Mouse (Mus musculus): ENCODE results near the gene Cldn24. TPM values are rescaled to one million over a fixed set of nuclear protein-coding genes. Genes with fewer than 3 reads are reported as not detected.
"Not testable (repeated sequence)": the region's sequence is repeated elsewhere in the genome, so short reads cannot be mapped to it uniquely, and the experiment has no call there.

Gene Cldn24
- polyA plus RNA-seq, 1 experiment from 2014 or later, result not detected

DNA sequence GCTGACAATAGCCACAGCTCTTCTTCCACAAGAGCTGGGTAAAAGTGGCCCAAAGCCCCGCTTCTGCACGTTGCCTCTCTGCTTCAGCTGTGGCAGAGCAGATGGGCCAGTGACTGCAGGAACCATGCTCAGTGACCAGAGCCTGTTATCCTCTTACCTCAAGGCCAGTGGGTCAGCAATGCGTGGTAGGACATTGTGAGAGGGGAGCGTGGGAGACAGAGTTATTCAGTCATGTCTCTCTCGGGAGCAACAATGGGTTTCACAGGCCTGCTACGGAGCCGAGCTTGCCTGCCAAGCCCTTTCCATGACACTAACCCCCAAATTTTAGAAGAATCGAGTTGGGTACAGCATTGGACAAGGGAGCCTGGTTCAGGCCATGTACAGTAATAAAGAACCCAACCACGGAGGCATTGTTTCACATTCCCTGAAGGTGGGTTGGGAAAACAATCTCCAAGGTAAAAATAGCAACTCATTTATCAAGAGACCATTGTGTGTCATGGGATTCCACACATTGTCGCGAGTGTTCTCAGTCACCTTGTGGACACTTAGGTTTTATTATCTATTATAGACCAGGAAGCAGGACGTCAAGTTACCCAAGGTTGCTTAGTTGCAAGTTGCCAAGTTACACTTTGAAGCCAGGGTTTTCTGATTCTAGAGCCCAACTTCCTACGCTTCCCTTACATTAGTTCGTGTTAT, 11.8 kb upstream of the Cldn24 start:
- DNase-seq (ENCODE audit: low spot score), result no peak
- H3K27ac ChIP-seq, result peak overlapping the region; percentile 60; the same call in 1 of the 2 replicates
- H3K36me3 ChIP-seq, result no peaks in the 10 kb centered on the region
- no peaks in the 10 kb centered on the region for H3K27me3 ChIP-seq (ENCODE audit: insufficient read depth, poor library complexity, severe bottlenecking)
- H3K4me3 ChIP-seq, result no peak overlapping the region
- WGBS, result 69% methylated on average over 14 of the region's 14 CpGs
- peaks cover 18% of the 10 kb centered on the region; the same call in 1 of the 2 replicates for H3K4me1 ChIP-seq
- H3K9me3 ChIP-seq, result no peaks in the 10 kb centered on the region

DNA sequence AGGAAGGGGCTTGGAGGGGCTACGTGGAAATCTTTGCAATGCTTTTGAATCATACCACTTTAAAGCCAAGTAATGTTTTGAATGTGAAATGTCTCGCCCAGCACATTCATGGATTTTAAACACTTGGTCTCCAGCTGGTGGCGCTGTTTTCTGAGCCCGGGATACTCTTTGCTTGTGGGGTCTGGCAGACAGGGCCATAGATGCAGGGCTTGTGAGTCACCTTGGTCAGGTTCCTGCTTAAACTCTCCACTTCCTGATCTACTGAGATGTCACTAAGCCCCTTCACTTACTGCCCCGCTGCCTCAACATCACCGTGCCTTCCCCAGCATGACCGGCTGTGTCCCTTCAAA, 11.3 kb upstream of the Cldn24 start:
- Histone ChIP-seq H3K4me3 (no peak overlapping the region), H3K9me3 (no peaks in the 10 kb centered on the region), H3K36me3 (no peaks in the 10 kb centered on the region), H3K4me1 (peaks cover 18% of the 10 kb centered on the region; the same call in 1 of the 2 replicates), H3K27me3 (ENCODE audit: insufficient read depth, poor library complexity, severe bottlenecking) (no peaks in the 10 kb centered on the region), H3K27ac (0 out of 2 replicates have a peak overlapping the region, but pooled peaks have one; percentile 16)
- WGBS, result 73% methylated on average over 7 of the region's 7 CpGs
- no peak for DNase-seq (ENCODE audit: low spot score)

DNA sequence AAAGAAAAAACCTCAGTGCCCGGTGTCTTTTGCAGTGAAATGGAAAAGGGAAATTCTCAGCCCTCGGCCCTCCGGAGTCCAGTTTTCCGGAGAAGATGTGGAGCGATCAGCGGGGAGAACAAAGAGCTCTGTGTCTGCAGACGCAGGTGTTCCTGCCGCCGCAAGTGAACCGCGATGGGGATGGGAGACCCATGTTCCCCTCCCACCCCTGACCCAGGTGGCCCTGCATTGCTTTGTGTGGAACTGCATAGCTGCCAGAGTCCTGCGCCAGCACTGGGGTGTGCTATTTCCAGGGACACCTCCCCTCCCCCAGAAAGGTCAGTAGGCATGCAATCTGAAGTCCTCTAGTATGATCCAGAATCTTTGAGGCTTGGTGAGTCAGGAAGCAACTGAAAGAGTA, 10.7 kb upstream of the Cldn24 start:
- Histone ChIP-seq H3K27ac (0 out of 2 replicates have a peak overlapping the region, but pooled peaks have one; percentile 16), H3K27me3 (ENCODE audit: insufficient read depth, poor library complexity, severe bottlenecking) (no peaks in the 10 kb centered on the region), H3K4me1 (peaks cover 18% of the 10 kb centered on the region; the same call in 1 of the 2 replicates), H3K9me3 (no peaks in the 10 kb centered on the region), H3K36me3 (no peaks in the 10 kb centered on the region), H3K4me3 (no peak overlapping the region)
- 80% methylated on average over 12 of the region's 12 CpGs for WGBS
- no peak for DNase-seq (ENCODE audit: low spot score)

DNA sequence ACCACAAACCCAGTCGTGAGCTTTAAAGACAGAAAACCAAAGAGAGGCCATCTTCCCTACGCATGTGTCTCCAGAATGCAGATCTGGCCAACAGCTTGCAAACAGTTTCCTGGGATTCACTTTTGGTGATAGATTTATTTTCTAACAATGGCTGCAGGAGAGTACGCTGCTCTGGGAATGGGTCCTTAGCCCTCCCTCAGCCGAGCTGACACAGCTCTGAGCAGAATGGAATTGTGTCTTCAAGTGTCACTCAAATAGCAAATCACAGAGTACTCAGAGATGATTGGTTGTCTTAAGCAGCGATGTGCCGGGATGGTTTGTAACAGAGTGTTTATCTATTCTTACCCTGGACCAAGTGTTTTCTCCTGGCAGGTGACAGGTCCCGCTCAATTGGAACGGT, 2.9 kb upstream of the Cldn24 start:
- H3K27me3 ChIP-seq (ENCODE audit: insufficient read depth, poor library complexity, severe bottlenecking), result no peaks in the 10 kb centered on the region
- no peak overlapping the region for H3K27ac ChIP-seq
- H3K9me3 ChIP-seq, result no peaks in the 10 kb centered on the region
- WGBS, result 84% methylated on average over 8 of the region's 8 CpGs
- 0 out of 2 replicates have a peak, but pooled peaks cover 2% of the 10 kb centered on the region for H3K4me1 ChIP-seq
- no peaks in the 10 kb centered on the region for H3K36me3 ChIP-seq
- no peak overlapping the region for H3K4me3 ChIP-seq
- no peak for DNase-seq (ENCODE audit: low spot score)

DNA sequence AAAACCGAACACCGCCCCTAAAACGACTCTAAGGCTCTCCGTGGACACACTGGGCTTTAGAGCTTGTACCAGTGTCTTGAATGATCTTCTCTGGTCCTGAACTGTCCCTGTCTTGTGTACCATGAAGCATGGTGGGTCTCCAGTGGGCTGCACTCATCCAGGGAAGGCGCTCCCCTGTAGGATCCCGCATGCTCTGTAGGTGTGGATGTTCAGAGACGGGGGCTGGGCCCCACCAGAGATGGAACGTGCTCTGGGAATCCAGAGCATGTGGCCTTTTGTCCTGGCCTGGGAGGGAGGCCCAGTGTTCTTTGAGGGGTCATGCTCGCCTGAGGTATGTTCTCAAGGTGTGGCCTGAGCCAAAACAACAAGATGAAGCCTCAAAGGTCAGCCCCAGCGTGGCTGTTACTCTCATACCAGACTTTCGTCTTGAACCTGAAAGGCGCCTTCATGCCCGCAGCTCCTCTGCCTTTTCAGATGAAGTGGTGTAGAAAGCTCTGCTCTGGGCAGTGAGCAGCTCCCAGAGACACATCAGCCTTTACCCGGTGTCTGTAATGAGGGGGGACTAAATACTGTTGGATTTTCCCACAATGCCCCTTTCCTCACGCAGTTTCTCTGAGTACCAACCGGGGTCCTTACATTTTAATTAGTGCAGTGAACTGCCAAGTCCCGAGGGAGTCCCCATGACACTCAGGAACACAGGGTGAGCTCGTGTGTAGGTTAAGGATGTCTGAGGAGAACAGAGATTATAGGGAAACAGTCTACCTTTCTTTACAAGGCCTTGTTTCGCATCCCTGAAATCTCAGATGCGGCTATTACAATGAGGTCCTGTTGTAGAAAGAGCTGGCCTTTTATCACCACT, 800 bp upstream of the Cldn24 start:
- Histone ChIP-seq H3K27ac (no peak overlapping the region), H3K9me3 (no peaks in the 10 kb centered on the region), H3K27me3 (ENCODE audit: insufficient read depth, poor library complexity, severe bottlenecking) (no peaks in the 10 kb centered on the region), H3K4me1 (peaks cover 10% of the 10 kb centered on the region), H3K36me3 (no peaks in the 10 kb centered on the region), H3K4me3 (no peak overlapping the region)
- WGBS, result 87% methylated on average over 20 of the region's 20 CpGs
- no peak for DNase-seq (ENCODE audit: low spot score)

DNA sequence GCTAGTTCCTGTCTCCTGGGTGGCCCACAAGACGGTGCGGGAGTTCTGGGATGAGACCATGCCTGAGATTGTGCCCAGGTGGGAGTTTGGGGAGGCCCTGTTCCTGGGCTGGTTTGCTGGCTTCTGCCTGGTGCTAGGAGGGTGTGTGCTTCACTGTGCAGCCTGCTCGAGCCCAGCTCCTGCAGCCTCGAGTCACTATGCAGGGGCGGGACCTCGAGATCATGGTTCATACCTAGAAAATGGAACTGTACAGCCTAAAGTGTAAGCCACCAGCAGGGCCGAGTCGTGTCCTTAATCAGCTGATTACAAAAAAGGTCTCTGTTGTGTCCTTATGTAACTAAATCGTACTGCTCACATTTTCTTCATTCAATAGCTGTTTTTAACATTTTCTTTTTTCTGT, 598 bp downstream of the Cldn24 start:
- not testable (repeated sequence) for DNase-seq (ENCODE audit: low spot score); H3K4me1 ChIP-seq; H3K27ac ChIP-seq; H3K27me3 ChIP-seq (ENCODE audit: insufficient read depth, poor library complexity, severe bottlenecking); H3K9me3 ChIP-seq; H3K36me3 ChIP-seq; H3K4me3 ChIP-seq
- 78% methylated on average over 7 of the region's 9 CpGs for WGBS

DNA sequence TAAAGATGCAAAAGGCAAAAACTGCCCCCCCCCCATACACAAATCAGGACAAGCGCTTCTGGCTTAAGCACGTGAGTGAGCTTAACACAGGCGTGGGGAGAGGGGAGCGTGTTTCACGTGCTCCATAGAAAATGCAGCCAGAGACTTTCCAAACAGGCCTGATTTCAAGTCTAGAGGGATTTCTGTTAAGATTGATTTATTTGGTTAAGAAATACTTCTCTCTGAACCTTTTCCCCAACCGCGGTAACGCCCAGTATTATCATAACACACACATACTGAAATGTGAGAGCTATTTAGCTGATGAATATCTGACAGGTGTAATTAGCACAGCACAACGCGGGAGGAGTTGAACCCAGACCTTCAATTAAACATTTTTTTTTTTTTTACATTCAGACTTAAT, 1.8 kb downstream of the Cldn24 start:
- Histone ChIP-seq H3K27me3 (ENCODE audit: insufficient read depth, poor library complexity, severe bottlenecking) (no peaks in the 10 kb centered on the region), H3K36me3 (peaks cover 10% of the 10 kb centered on the region), H3K4me1 (peaks cover 10% of the 10 kb centered on the region), H3K27ac (no peak overlapping the region), H3K4me3 (no peak overlapping the region), H3K9me3 (no peaks in the 10 kb centered on the region)
- no peak for DNase-seq (ENCODE audit: low spot score)
- 81% methylated on average over 10 of the region's 10 CpGs for WGBS

DNA sequence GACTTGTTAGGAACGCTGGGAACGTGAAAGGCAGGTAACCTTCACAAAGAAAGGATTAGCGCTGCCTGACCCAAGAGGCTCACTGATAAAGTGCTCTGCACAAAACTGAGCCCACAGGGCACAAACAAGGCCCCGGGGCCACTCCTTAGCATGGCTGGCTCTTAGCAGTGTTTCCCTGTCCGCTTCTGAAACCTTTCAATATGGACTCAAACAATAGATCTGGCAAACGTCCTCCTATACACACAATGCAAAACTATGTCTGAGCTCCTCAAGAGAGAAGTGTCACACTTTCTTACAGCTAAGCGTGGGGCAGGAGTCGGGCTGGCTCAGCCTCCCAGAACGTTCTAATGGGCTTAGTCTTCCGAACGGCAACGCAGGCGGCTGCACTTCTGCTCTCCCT, 2.2 kb downstream of the Cldn24 start, which contains the start of gene Cldn22:
TSS of gene Cldn22 (plus strand) at position 301 of the 400 bp plus-strand sequence.
- Histone ChIP-seq H3K4me3 (no peak within 1 kb of the TSS), H3K27ac (no peak within 1 kb of the TSS), H3K36me3 (peaks cover 14% of the 10 kb centered on the region), H3K27me3 (ENCODE audit: insufficient read depth, poor library complexity, severe bottlenecking) (no peaks in the 10 kb centered on the region), H3K4me1 (peaks cover 10% of the 10 kb centered on the region), H3K9me3 (no peaks in the 10 kb centered on the region)
- 78% methylated on average over 13 of the region's 13 CpGs for WGBS
- no peak for DNase-seq (ENCODE audit: low spot score)

DNA sequence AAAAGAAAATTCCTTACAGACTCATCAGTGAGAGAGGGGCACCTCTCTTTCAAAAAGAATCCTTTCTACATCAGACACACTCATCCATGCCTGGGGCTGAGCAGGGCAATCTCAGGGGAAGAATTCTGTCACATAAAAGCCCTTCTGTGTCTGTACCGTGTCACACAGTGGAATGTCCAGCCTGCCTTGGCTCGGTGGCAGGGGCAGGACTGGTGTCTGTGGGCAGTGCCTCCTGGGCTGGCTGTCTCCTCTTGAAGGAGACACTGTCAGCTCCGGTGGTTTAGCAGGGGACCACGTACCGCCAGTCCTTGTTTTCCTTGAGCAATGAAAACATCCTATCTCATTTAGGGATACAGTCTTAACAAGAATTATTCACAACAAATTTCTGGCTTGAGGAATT, 3.7 kb downstream of the Cldn24 start:
- Histone ChIP-seq H3K27ac (no peak overlapping the region), H3K27me3 (ENCODE audit: insufficient read depth, poor library complexity, severe bottlenecking) (no peaks in the 10 kb centered on the region), H3K9me3 (no peaks in the 10 kb centered on the region), H3K4me1 (peaks cover 10% of the 10 kb centered on the region), H3K36me3 (peaks cover 28% of the 10 kb centered on the region), H3K4me3 (no peak overlapping the region)
- 35% methylated on average over 5 of the region's 5 CpGs for WGBS
- no peak for DNase-seq (ENCODE audit: low spot score)

DNA sequence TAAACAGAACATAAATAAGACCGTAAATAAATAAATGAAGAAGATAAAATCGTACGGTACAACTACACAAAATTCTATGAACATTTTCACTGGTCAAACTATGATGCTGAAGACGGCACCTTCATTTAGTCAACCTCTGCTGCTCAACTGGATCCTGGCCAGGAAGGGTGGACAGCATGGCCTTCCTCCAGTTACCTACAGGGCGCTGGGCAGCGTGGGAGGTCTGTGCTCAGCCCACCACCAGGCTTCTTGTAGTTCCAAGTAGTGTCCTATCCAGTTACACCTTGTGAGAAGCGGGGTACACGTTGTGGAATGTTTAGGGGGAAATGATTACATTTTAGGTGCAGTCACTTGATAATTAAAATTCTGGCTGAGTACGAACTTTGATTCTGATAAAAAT, 5.0 kb downstream of the Cldn24 start:
- Histone ChIP-seq H3K27ac (no peak overlapping the region), H3K27me3 (ENCODE audit: insufficient read depth, poor library complexity, severe bottlenecking) (no peaks in the 10 kb centered on the region), H3K4me3 (no peak overlapping the region), H3K36me3 (peaks cover 40% of the 10 kb centered on the region), H3K9me3 (no peaks in the 10 kb centered on the region), H3K4me1 (peaks cover 8% of the 10 kb centered on the region)
- no peak for DNase-seq (ENCODE audit: low spot score)
- WGBS, result 88% methylated on average over 9 of the region's 9 CpGs

DNA sequence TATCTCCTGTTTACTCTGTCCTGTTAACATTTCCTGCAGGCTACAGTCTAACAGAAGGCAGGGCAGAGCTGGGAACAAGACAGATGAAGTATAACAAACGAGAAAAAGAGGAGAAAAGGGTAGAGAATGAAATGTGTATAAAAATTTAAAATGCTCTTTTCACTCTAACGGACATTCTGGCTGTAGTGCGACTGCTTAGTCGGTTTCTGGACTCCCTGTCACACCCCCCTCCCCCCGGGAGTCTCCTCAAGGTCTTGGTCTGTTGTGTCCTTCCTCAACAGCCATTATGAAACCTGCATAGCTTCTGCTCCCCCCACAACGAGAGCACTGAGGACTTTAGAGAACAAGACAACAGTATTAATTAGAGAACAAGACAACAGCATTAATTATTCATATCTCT, 10.7 kb downstream of the Cldn24 start:
- Histone ChIP-seq H3K27ac (no peak overlapping the region), H3K36me3 (peaks cover 69% of the 10 kb centered on the region), H3K4me3 (no peak overlapping the region), H3K9me3 (no peaks in the 10 kb centered on the region), H3K27me3 (ENCODE audit: insufficient read depth, poor library complexity, severe bottlenecking) (no peaks in the 10 kb centered on the region), H3K4me1 (peaks cover 16% of the 10 kb centered on the region; the same call in 1 of the 2 replicates)
- WGBS, result 79% methylated on average over 6 of the region's 6 CpGs
- DNase-seq (ENCODE audit: low spot score), result no peak

DNA sequence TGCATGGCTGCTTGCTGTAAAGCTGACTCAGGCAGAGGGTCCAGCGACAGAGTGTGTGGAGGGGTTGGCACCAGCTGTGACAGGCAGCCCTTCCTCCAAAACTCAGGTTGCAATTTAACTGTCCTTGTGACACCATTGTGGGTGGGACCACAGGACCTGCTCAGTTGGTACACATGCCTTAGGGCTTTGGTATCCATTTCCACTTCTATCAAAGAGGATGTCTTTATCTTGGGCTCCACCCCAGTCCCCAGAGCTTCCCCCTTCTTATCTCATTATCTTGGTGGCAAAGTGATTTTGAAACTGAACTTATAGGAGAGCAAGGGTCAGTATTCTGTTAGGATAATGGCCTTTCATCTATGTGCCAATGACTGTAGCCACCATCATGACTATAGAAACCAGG, 12.0 kb downstream of the Cldn24 start:
- peaks cover 70% of the 10 kb centered on the region for H3K36me3 ChIP-seq
- no peak for DNase-seq (ENCODE audit: low spot score)

DNA sequence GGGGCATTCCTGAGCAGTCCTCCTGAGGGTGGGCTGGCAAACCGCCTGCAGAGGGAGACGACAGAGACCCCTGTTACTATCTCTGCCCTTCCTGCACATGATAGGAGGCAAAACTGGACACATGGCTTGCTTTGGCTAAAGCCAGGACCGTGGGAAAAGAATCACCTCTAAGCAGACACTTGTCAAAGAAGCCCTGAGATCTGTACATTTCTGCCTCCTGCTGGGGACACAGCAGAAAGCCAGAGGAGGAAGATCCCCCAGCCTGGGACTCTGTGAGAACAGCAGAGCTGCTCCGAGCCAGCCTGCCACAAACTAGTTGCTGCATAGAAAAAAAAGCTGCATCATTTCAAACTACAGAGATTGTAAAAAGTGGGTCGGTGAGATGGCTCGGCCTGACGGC, 21.1 kb downstream of the Cldn24 start:
- no peak for DNase-seq (ENCODE audit: low spot score)
- 72% methylated on average over 7 of the region's 7 CpGs for WGBS
- no peaks in the 10 kb centered on the region for H3K4me1 ChIP-seq
- H3K27me3 ChIP-seq (ENCODE audit: insufficient read depth, poor library complexity, severe bottlenecking), result no peaks in the 10 kb centered on the region
- H3K9me3 ChIP-seq, result no peaks in the 10 kb centered on the region
- peaks cover 91% of the 10 kb centered on the region for H3K36me3 ChIP-seq
- H3K27ac ChIP-seq, result no peak overlapping the region
- no peak overlapping the region for H3K4me3 ChIP-seq

More for the DNA sequence above, 12.0 kb downstream of the Cldn24 start:
- no peak overlapping the region for H3K4me3 ChIP-seq
- H3K27ac ChIP-seq, result no peak overlapping the region
- H3K27me3 ChIP-seq (ENCODE audit: insufficient read depth, poor library complexity, severe bottlenecking), result no peaks in the 10 kb centered on the region
- H3K9me3 ChIP-seq, result no peaks in the 10 kb centered on the region
- H3K4me1 ChIP-seq, result peaks cover 16% of the 10 kb centered on the region; the same call in 1 of the 2 replicates
- WGBS, result 64% methylated on average over 1 of the region's 1 CpGs

Data from heart, embryonic 10.5 days (tissue).